Mouse (Mus musculus): ENCODE data around the gene Olfr573-ps1. TPM values are rescaled to one million over a fixed set of nuclear protein-coding genes. Genes with fewer than 3 reads are reported as not detected.
A peak's percentile ranks its signal among the peaks of the same experiment; 100 is the strongest.

The Olfr573-ps1 gene
- polyA plus RNA-seq, 1 experiment from 2014 or later: not detected

GRCm38 (mm10) chr7:102927105-102927504 lies 15.3 kb downstream of the Olfr573-ps1 start:
- no peak overlapping the region for H3K9ac ChIP-seq (ENCODE audit: low read depth, low read length)
- WGBS: 65% methylated on average over 3 of the region's 3 CpGs
- ATAC-seq: no peak
- no peak overlapping the region for H3K27ac ChIP-seq (ENCODE audit: low read length)
- H3K36me3 ChIP-seq (ENCODE audit: control insufficient read depth, insufficient read depth, low read length): no peaks in the 10 kb centered on the region
- no peaks in the 10 kb centered on the region for H3K4me1 ChIP-seq (ENCODE audit: control insufficient read depth, insufficient read depth, low read length)
- no peak overlapping the region for H3K4me2 ChIP-seq (ENCODE audit: low read depth, low read length)
- no peaks in the 10 kb centered on the region for H3K9me3 ChIP-seq (ENCODE audit: control insufficient read depth, low read length)
- no peaks in the 10 kb centered on the region for H3K27me3 ChIP-seq (replicated peaks; ENCODE audit: control insufficient read depth, insufficient read depth, low read length)
- H3K4me3 ChIP-seq (ENCODE audit: low read length): no peak overlapping the region

- Histone ChIP-seq H3K36me3 (ENCODE audit: control insufficient read depth, insufficient read depth, low read length) (no peaks in the 10 kb centered on the region), H3K9ac (ENCODE audit: low read depth, low read length) (no peak within 1 kb of the TSS), H3K27ac (ENCODE audit: low read length) (no peak within 1 kb of the TSS), H3K9me3 (ENCODE audit: control insufficient read depth, low read length) (no peaks in the 10 kb centered on the region), H3K4me2 (ENCODE audit: low read depth, low read length) (no peak within 1 kb of the TSS), H3K27me3 (replicated peaks; ENCODE audit: control insufficient read depth, insufficient read depth, low read length) (no peaks in the 10 kb centered on the region), H3K4me3 (ENCODE audit: low read length) (no peak within 1 kb of the TSS), H3K4me1 (ENCODE audit: control insufficient read depth, insufficient read depth, low read length) (no peaks in the 10 kb centered on the region)
- WGBS: 48% methylated on average over 1 of the region's 1 CpGs
- ATAC-seq: no peak
Measured at GRCm38 (mm10) chr7:102924109-102924508, 18.3 kb downstream of the Olfr573-ps1 start, which contains the start of gene Olfr572. TSS of gene Olfr572 (plus strand) at chr7:102924409.

GRCm38 (mm10) chr7:102919632-102920031 lies 22.7 kb downstream of the Olfr573-ps1 start:
- ATAC-seq: peak; percentile 64
- Histone ChIP-seq H3K9ac (ENCODE audit: low read depth, low read length) (no peak overlapping the region), H3K36me3 (ENCODE audit: control insufficient read depth, insufficient read depth, low read length) (no peaks in the 10 kb centered on the region), H3K4me2 (ENCODE audit: low read depth, low read length) (no peak overlapping the region), H3K4me1 (ENCODE audit: control insufficient read depth, insufficient read depth, low read length) (no peaks in the 10 kb centered on the region), H3K4me3 (ENCODE audit: low read length) (no peak overlapping the region), H3K27me3 (replicated peaks; ENCODE audit: control insufficient read depth, insufficient read depth, low read length) (no peaks in the 10 kb centered on the region), H3K9me3 (ENCODE audit: control insufficient read depth, low read length) (no peaks in the 10 kb centered on the region), H3K27ac (ENCODE audit: low read length) (no peak overlapping the region)
- 8% methylated on average over 1 of the region's 1 CpGs for WGBS

- Histone ChIP-seq H3K4me1 (ENCODE audit: control insufficient read depth, insufficient read depth, low read length) (no peaks in the 10 kb centered on the region), H3K9me3 (ENCODE audit: control insufficient read depth, low read length) (no peaks in the 10 kb centered on the region), H3K27me3 (replicated peaks; ENCODE audit: control insufficient read depth, insufficient read depth, low read length) (no peaks in the 10 kb centered on the region), H3K4me3 (ENCODE audit: low read length) (no peak within 1 kb of the TSS), H3K9ac (ENCODE audit: low read depth, low read length) (no peak within 1 kb of the TSS), H3K27ac (ENCODE audit: low read length) (no peak within 1 kb of the TSS), H3K4me2 (ENCODE audit: low read depth, low read length) (no peak within 1 kb of the TSS), H3K36me3 (ENCODE audit: control insufficient read depth, insufficient read depth, low read length) (no peaks in the 10 kb centered on the region)
- WGBS: 55% methylated on average over 4 of the region's 4 CpGs
- ATAC-seq: no peak
Measured at GRCm38 (mm10) chr7:102917032-102917875, 25.1 kb downstream of the Olfr573-ps1 start, which contains the start of gene Olfr571. TSS of gene Olfr571 (minus strand) at chr7:102917536.

GRCm38 (mm10) chr7:102916405-102916804 lies 26.0 kb downstream of the Olfr573-ps1 start:
- Histone ChIP-seq H3K36me3 (ENCODE audit: control insufficient read depth, insufficient read depth, low read length) (no peaks in the 10 kb centered on the region), H3K27me3 (replicated peaks; ENCODE audit: control insufficient read depth, insufficient read depth, low read length) (no peaks in the 10 kb centered on the region), H3K9me3 (ENCODE audit: control insufficient read depth, low read length) (no peaks in the 10 kb centered on the region), H3K4me3 (ENCODE audit: low read length) (no peak overlapping the region), H3K4me1 (ENCODE audit: control insufficient read depth, insufficient read depth, low read length) (no peaks in the 10 kb centered on the region), H3K4me2 (ENCODE audit: low read depth, low read length) (no peak overlapping the region), H3K27ac (ENCODE audit: low read length) (no peak overlapping the region), H3K9ac (ENCODE audit: low read depth, low read length) (no peak overlapping the region)
- 47% methylated on average over 5 of the region's 5 CpGs for WGBS
- no peak for ATAC-seq

- Histone ChIP-seq H3K9ac (ENCODE audit: low read depth, low read length) (no peak overlapping the region), H3K4me1 (ENCODE audit: control insufficient read depth, insufficient read depth, low read length) (no peaks in the 10 kb centered on the region), H3K4me2 (ENCODE audit: low read depth, low read length) (no peak overlapping the region), H3K9me3 (ENCODE audit: control insufficient read depth, low read length) (no peaks in the 10 kb centered on the region), H3K36me3 (ENCODE audit: control insufficient read depth, insufficient read depth, low read length) (no peaks in the 10 kb centered on the region), H3K27ac (ENCODE audit: low read length) (no peak overlapping the region), H3K4me3 (ENCODE audit: low read length) (no peak overlapping the region), H3K27me3 (replicated peaks; ENCODE audit: control insufficient read depth, insufficient read depth, low read length) (no peaks in the 10 kb centered on the region)
- WGBS: 17% methylated on average over 1 of the region's 1 CpGs
- ATAC-seq: no peak
Measured at GRCm38 (mm10) chr7:102915261-102915660, 27.1 kb downstream of the Olfr573-ps1 start.

Other genes starting within 250 kb of the Olfr573-ps1 start
- not detected in 2 replicates for gene Olfr557, start 246.7 kb downstream of the Olfr573-ps1 start, polyA plus RNA-seq (2015; fragmentation: Nextera tagmentation; extraction: Ambion mirVana)
- 0.22 and 0.26 TPM in 2 replicates for gene Olfr558, start 240.4 kb downstream of the Olfr573-ps1 start, polyA plus RNA-seq (2015; fragmentation: Nextera tagmentation; extraction: Ambion mirVana)
- gene Olfr33, start 223.5 kb downstream of the Olfr573-ps1 start, polyA plus RNA-seq (2015; fragmentation: Nextera tagmentation; extraction: Ambion mirVana): not detected in 2 replicates
- gene Olfr559, start 215.1 kb downstream of the Olfr573-ps1 start, polyA plus RNA-seq (2015; fragmentation: Nextera tagmentation; extraction: Ambion mirVana): not detected in 2 replicates
- not detected in 2 replicates for gene Olfr560, start 183.2 kb downstream of the Olfr573-ps1 start, polyA plus RNA-seq (2015; fragmentation: Nextera tagmentation; extraction: Ambion mirVana)
- 0.39 and 0.58 TPM in 2 replicates for gene Olfr78, start 183.1 kb downstream of the Olfr573-ps1 start, polyA plus RNA-seq (2015; fragmentation: Nextera tagmentation; extraction: Ambion mirVana)
- gene Olfr561, start 171.4 kb downstream of the Olfr573-ps1 start, polyA plus RNA-seq (2015; fragmentation: Nextera tagmentation; extraction: Ambion mirVana): not detected in 2 replicates
- not detected in 2 replicates for gene Olfr564, start 139.1 kb downstream of the Olfr573-ps1 start, polyA plus RNA-seq (2015; fragmentation: Nextera tagmentation; extraction: Ambion mirVana)
- not detected in 2 replicates for gene Olfr566, start 83.8 kb downstream of the Olfr573-ps1 start, polyA plus RNA-seq (2015; fragmentation: Nextera tagmentation; extraction: Ambion mirVana)
- gene Olfr568, start 65.5 kb downstream of the Olfr573-ps1 start, polyA plus RNA-seq (2015; fragmentation: Nextera tagmentation; extraction: Ambion mirVana): not detected in 2 replicates
- gene Olfr569, start 51.7 kb downstream of the Olfr573-ps1 start, polyA plus RNA-seq (2015; fragmentation: Nextera tagmentation; extraction: Ambion mirVana): not detected in 2 replicates
- not detected in 2 replicates for gene Olfr570, start 48.0 kb downstream of the Olfr573-ps1 start, polyA plus RNA-seq (2015; fragmentation: Nextera tagmentation; extraction: Ambion mirVana)
- not detected in 2 replicates for gene Olfr571, start 25.0 kb downstream of the Olfr573-ps1 start, polyA plus RNA-seq (2015; fragmentation: Nextera tagmentation; extraction: Ambion mirVana)
- gene Olfr572, start 18.2 kb downstream of the Olfr573-ps1 start, polyA plus RNA-seq (2015; fragmentation: Nextera tagmentation; extraction: Ambion mirVana): not detected in 2 replicates
- gene Olfr574, start 5.9 kb upstream of the Olfr573-ps1 start, polyA plus RNA-seq (2015; fragmentation: Nextera tagmentation; extraction: Ambion mirVana): not detected in 2 replicates
- gene Olfr575, start 16.2 kb upstream of the Olfr573-ps1 start, polyA plus RNA-seq (2015; fragmentation: Nextera tagmentation; extraction: Ambion mirVana): not detected in 2 replicates
- not detected in 2 replicates for gene Olfr576, start 20.1 kb upstream of the Olfr573-ps1 start, polyA plus RNA-seq (2015; fragmentation: Nextera tagmentation; extraction: Ambion mirVana)
- not detected in 2 replicates for gene Olfr577, start 33.4 kb upstream of the Olfr573-ps1 start, polyA plus RNA-seq (2015; fragmentation: Nextera tagmentation; extraction: Ambion mirVana)
- gene Olfr578, start 46.7 kb upstream of the Olfr573-ps1 start, polyA plus RNA-seq (2015; fragmentation: Nextera tagmentation; extraction: Ambion mirVana): not detected in 2 replicates
- not detected in 2 replicates for gene Olfr582, start 95.4 kb upstream of the Olfr573-ps1 start, polyA plus RNA-seq (2015; fragmentation: Nextera tagmentation; extraction: Ambion mirVana)
- not detected in 2 replicates for gene Olfr583, start 108.7 kb upstream of the Olfr573-ps1 start, polyA plus RNA-seq (2015; fragmentation: Nextera tagmentation; extraction: Ambion mirVana)
- not detected in 2 replicates for gene Olfr584, start 139.3 kb upstream of the Olfr573-ps1 start, polyA plus RNA-seq (2015; fragmentation: Nextera tagmentation; extraction: Ambion mirVana)
- not detected in 2 replicates for gene Olfr585, start 155.1 kb upstream of the Olfr573-ps1 start, polyA plus RNA-seq (2015; fragmentation: Nextera tagmentation; extraction: Ambion mirVana)
- not detected in 2 replicates for gene Olfr586, start 183.1 kb upstream of the Olfr573-ps1 start, polyA plus RNA-seq (2015; fragmentation: Nextera tagmentation; extraction: Ambion mirVana)
- not detected in 2 replicates for gene Olfr588-ps1, start 198.3 kb upstream of the Olfr573-ps1 start, polyA plus RNA-seq (2015; fragmentation: Nextera tagmentation; extraction: Ambion mirVana)
- gene Olfr589, start 213.8 kb upstream of the Olfr573-ps1 start, polyA plus RNA-seq (2015; fragmentation: Nextera tagmentation; extraction: Ambion mirVana): not detected in 2 replicates
- gene Olfr591, start 235.8 kb upstream of the Olfr573-ps1 start, polyA plus RNA-seq (2015; fragmentation: Nextera tagmentation; extraction: Ambion mirVana): not detected in 2 replicates
- not detected in 2 replicates for gene Olfr592, start 242.2 kb upstream of the Olfr573-ps1 start, polyA plus RNA-seq (2015; fragmentation: Nextera tagmentation; extraction: Ambion mirVana)